In the genomic region with DNA sequence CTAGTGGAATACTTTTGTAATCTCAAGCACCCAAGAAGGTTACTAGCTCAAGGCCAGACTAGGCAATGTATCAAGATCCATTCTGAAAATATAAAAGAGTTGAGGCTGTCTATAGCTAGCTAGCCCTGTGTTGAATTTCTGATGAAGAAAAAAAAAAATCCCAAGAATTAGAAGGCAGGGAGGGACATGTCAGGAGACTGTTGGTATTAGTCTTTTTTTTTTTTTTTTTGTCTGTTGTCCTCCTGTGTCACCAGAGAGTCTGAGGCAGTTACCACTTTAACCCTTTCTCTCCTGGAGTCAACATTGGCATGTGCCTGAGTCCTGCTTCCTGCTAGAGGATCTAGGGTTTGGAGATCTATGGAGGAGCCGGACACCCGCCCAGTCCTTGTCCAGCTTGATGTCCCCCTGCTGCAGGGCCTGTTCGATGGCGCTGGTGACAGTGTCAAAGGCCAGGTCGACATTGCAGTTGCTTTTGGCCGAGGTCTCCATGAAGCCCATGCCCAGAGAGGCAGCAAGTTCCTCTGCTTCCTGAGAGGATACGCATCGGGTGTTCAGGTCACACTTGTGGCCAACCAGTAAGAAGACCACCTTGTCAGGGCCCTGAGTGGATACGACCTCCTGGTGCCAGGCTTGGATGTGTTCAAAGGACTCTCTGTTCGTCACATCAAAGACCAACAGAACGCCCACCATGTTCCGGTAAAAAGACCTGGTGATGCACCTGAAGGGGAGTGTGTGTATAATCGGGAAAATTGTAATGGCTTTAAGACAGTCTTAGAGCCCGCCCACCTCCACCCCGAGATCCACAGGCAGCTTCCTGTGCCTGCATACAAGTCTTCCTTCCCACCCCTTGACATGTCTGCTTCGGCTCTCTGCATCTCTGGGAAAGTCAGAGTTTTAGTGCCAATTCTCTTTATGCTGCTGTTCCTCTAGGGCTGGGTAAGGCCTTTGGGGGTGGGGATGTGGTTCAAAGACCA, we compare ENCODE assay signal across 1 mouse cellular context.
A peak's percentile ranks its signal among the peaks of the same experiment; 100 is the strongest.
TF ChIP-seq lines count a peak whose summit lies in the region.

No protein-coding gene starts in this region.

TF ChIP-seq in MEL, 35 proteins besides CTCF, POLR2A, EP300 and RAD21:
- 0 out of 2 replicates have a peak, but pooled peaks have one; percentile 24 for TF ChIP-seq MXI1 (IDR thresholded peaks at IDR 0.05; ENCODE audit: low read depth, low read length)
- peak; percentile 23; the same call in 1 of the 2 replicates for TF ChIP-seq NELFE (IDR thresholded peaks at IDR 0.05; ENCODE audit: low read depth, low read length)
- TF ChIP-seq ZNF384 (IDR thresholded peaks at IDR 0.05; ENCODE audit: low read depth, low read length): peak; percentile 55
- no peak for TF ChIP-seq GATA1 (IDR thresholded peaks at IDR 0.05; ENCODE audit: low read depth, low read length)
- no peak for TF ChIP-seq GABPA (IDR thresholded peaks at IDR 0.05; ENCODE audit: low read depth, low read length)
